Mouse (Mus musculus): ENCODE results near the gene Cxcl14.

DNA sequence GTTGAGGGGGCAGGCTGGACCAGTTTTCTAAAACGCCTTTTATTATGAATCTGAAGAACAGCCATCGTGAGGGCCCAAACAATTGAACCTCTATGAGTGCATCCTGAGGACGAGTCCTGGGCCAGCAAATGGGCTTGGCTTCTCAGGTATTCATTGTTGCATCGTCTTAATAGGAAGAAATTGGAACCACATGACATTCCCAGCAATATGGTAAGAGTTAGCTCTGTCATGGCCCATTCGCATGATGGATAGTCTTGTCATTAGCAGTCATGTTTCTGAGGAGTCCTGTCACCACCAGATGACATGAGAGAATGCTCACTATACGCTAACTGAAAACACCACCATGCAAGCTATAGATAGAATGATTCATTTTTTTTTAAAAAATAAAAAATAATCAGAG lies 32.8 kb upstream of the Cxcl14 start:
- no peak for TF ChIP-seq ETS1 (conservative IDR thresholded peaks at IDR 0.05; ENCODE audit: low read depth, low read length)
- TF ChIP-seq E2F4 (IDR thresholded peaks at IDR 0.05; ENCODE audit: insufficient replicate concordance, low read depth, low read length), result no peak

Data from CH12.LX (cell line).